Mouse (Mus musculus): ENCODE measurements around the gene Rasgef1c.

- TF ChIP-seq EP300 (IDR thresholded peaks at IDR 0.05; ENCODE audit: low read depth) (no peak), CTCF (IDR thresholded peaks at IDR 0.05; ENCODE audit: low read depth) (no peak)
Measured at GRCm38 (mm10) chr11:49965320-49965719, 63.7 kb downstream of the Rasgef1c start.

Measured in liver, embryonic 14.5 days (tissue).